10 mouse cellular contexts compared by ENCODE assay signal in the genomic region with DNA sequence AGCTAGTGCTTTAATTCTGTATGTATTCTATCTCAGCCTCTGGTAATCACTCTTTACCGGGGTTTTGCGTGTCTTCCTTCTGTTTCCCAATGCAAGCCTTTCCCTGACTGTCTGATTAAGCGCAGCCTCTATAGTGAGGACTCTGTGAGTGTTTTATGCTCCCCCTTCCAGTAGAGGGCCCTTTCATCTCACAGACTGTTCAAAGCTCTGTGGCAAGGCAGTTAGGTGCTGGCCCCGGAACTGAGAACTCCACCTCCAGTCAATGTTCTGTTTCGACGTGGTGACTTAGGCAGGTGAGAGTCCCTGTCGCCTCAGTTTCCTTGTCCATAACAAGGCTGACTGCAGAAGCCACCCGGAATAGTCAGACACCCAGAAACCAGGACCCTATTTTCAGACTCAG.
DNase-seq lines count a peak whose midpoint lies in the region; ATAC-seq and TF ChIP-seq lines count a peak whose summit lies in the region.
"Had no signal": no experiment of that assay in that cellular context is flagged by ENCODE, and none has a peak within 500 bp of the region (broad histone marks: within the 10 kb centered on the region; RNA-seq: fewer than 3 reads in every experiment).

No protein-coding gene starts in this region.

- no peak for ATAC-seq in forebrain, embryonic 11.5 days (replicated peaks; ENCODE audit: low FRiP score)
- no peak for ATAC-seq in forebrain, embryonic 12.5 days (ENCODE audit: low FRiP score)
- peak; percentile 70 for ATAC-seq in CD4-positive, CD25-positive, alpha-beta regulatory T cell, adult 4 months
- ATAC-seq in inflammation-experienced regulatory T-cells, adult 6 months = peak; percentile 32

- H3K36me3 ChIP-seq in forebrain, embryonic 11.5 days (ENCODE audit: control insufficient read depth, insufficient read depth, low read length) = no peaks in the 10 kb centered on the region
- H3K36me3 ChIP-seq in forebrain, embryonic 12.5 days (replicated peaks) = no peaks in the 10 kb centered on the region
- H3K36me3 ChIP-seq: limb, embryonic 15.5 days; midbrain, embryonic 15.5 days had no signal

- 71% methylated on average over 8 of the region's 8 CpGs for WGBS in forebrain, embryonic 11.5 days
- WGBS in forebrain, embryonic 12.5 days = 76% methylated on average over 8 of the region's 8 CpGs

- H3K4me2 ChIP-seq in forebrain, embryonic 11.5 days (ENCODE audit: low read depth, low read length, severe bottlenecking) = no peak overlapping the region
- no peak overlapping the region for H3K4me2 ChIP-seq in forebrain, embryonic 12.5 days

- peaks cover 3% of the 10 kb centered on the region; the same call in 1 of the 2 replicates for H3K4me1 ChIP-seq in forebrain, embryonic 11.5 days (replicated peaks; ENCODE audit: control insufficient read depth, insufficient read depth, low read length)
- peaks cover 10% of the 10 kb centered on the region for H3K4me1 ChIP-seq in forebrain, embryonic 12.5 days

- no peak overlapping the region for H3K9ac ChIP-seq in forebrain, embryonic 11.5 days (ENCODE audit: low read length)
- H3K9ac ChIP-seq in forebrain, embryonic 12.5 days = no peak overlapping the region
- H3K9ac ChIP-seq: limb, embryonic 15.5 days; midbrain, embryonic 15.5 days had no signal

- TF ChIP-seq CTCF in layer of hippocampus, adult 2 months (conservative IDR thresholded peaks at IDR 0.05) = no peak

- no peaks in the 10 kb centered on the region for H3K27me3 ChIP-seq in forebrain, embryonic 11.5 days (ENCODE audit: control insufficient read depth, insufficient read depth, low read length)
- peaks cover 5% of the 10 kb centered on the region; the same call in 1 of the 2 replicates for H3K27me3 ChIP-seq in forebrain, embryonic 12.5 days
- H3K27me3 ChIP-seq: limb, embryonic 15.5 days; midbrain, embryonic 15.5 days had no signal

- no peaks in the 10 kb centered on the region for H3K9me3 ChIP-seq in forebrain, embryonic 11.5 days (ENCODE audit: control insufficient read depth, low read length)
- H3K9me3 ChIP-seq in forebrain, embryonic 12.5 days = no peaks in the 10 kb centered on the region
- H3K9me3 ChIP-seq: limb, embryonic 15.5 days; midbrain, embryonic 15.5 days had no signal

- H3K4me3 ChIP-seq in forebrain, embryonic 11.5 days (ENCODE audit: low read depth, low read length) = no peak overlapping the region
- no peak overlapping the region for H3K4me3 ChIP-seq in forebrain, embryonic 12.5 days (replicated peaks)
- no peak overlapping the region for H3K4me3 ChIP-seq in layer of hippocampus, adult 2 months
- H3K4me3 ChIP-seq: limb, embryonic 15.5 days; midbrain, embryonic 15.5 days had no signal

- H3K27ac ChIP-seq in forebrain, embryonic 11.5 days (ENCODE audit: low read depth, low read length) = no peak overlapping the region
- no peak overlapping the region for H3K27ac ChIP-seq in forebrain, embryonic 12.5 days
- peak overlapping the region; percentile 49; the same call in 1 of the 2 replicates for H3K27ac ChIP-seq in layer of hippocampus, adult 2 months

- DNase-seq in forebrain, embryonic 11.5 days (ENCODE audit: low spot score) = peak; percentile 46
- DNase-seq in layer of hippocampus, adult 2 months (ENCODE audit: low spot score in 2 of 2) = no peak
- no peak for DNase-seq in layer of hippocampus, adult 9-10 months (ENCODE audit: low spot score)
- DNase-seq in gastrocnemius, postnatal 25 days = no peak
- DNase-seq in layer of hippocampus, postnatal 25 days (ENCODE audit: extremely low spot score in 1 of 2, low spot score in 1 of 2) = no peak

Comparison
In these comparisons a context has a peak if more than half of its experiments do, and no peak if none do; other contexts are left out.
1. ATAC-seq: peak in CD4-positive, CD25-positive, alpha-beta regulatory T cell, adult 4 months (single experiment) and inflammation-experienced regulatory T-cells, adult 6 months (single experiment); none in forebrain, embryonic 11.5 days (single experiment) and forebrain, embryonic 12.5 days (single experiment).